Comparison of ENCODE assay signal across 9 mouse cellular contexts in the genomic region with DNA sequence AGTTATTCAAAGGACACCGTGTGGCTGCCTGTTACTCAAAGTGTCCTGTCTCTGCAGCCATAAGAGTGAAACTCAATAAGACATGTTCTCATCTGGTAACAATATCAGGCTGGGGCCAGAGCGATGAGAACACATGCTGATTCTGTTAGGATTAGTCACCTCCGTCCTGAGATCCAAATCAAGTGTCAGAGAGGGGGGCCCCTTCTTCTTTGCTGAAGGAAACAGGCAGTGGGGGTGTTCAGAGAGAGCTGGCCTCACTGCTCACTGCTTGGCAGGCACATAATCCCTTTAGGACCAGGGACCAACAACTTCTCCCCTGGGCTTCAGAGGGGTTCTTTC. TPM values are rescaled to one million over a fixed set of nuclear protein-coding genes. Genes with fewer than 3 reads are reported as not detected.
DNase-seq lines count a peak whose midpoint lies in the region; ATAC-seq and TF ChIP-seq lines count a peak whose summit lies in the region.
"Had no signal": no experiment of that assay in that cellular context is flagged by ENCODE, and none has a peak within 500 bp of the region (broad histone marks: within the 10 kb centered on the region; RNA-seq: fewer than 3 reads in every experiment).

No protein-coding gene starts in this region.

- H3K9ac ChIP-seq in hindbrain, embryonic 12.5 days: no peak overlapping the region
- no peak overlapping the region for H3K9ac ChIP-seq in hindbrain, embryonic 11.5 days (ENCODE audit: low read depth, low read length)
- no peak overlapping the region for H3K9ac ChIP-seq in embryonic facial prominence, embryonic 15.5 days

- no peak overlapping the region for H3ac ChIP-seq in myocyte (ENCODE audit: control insufficient read depth, insufficient read length)

- H3K79me2 ChIP-seq in myocyte (ENCODE audit: control insufficient read depth, insufficient read depth): no peaks in the 10 kb centered on the region

- peaks cover 16% of the 10 kb centered on the region; the same call in 1 of the 2 replicates for H3K4me1 ChIP-seq in hindbrain, embryonic 12.5 days
- no peaks in the 10 kb centered on the region for H3K4me1 ChIP-seq in hindbrain, embryonic 11.5 days (replicated peaks; ENCODE audit: control insufficient read depth, insufficient read depth, low read length)
- H3K4me1 ChIP-seq in embryonic facial prominence, embryonic 15.5 days: peaks cover 32% of the 10 kb centered on the region

- no peaks in the 10 kb centered on the region for H3K9me3 ChIP-seq in hindbrain, embryonic 12.5 days (replicated peaks)
- H3K9me3 ChIP-seq in hindbrain, embryonic 11.5 days (ENCODE audit: control insufficient read depth, low read length): no peaks in the 10 kb centered on the region
- H3K9me3 ChIP-seq in embryonic facial prominence, embryonic 15.5 days (replicated peaks): no peaks in the 10 kb centered on the region

- H3K36me3 ChIP-seq in hindbrain, embryonic 12.5 days: no peaks in the 10 kb centered on the region
- no peaks in the 10 kb centered on the region for H3K36me3 ChIP-seq in hindbrain, embryonic 11.5 days (ENCODE audit: control insufficient read depth, insufficient read depth, low read length)
- peaks cover 13% of the 10 kb centered on the region; the same call in 1 of the 2 replicates for H3K36me3 ChIP-seq in embryonic facial prominence, embryonic 15.5 days
- H3K36me3 ChIP-seq in myocyte (ENCODE audit: control insufficient read depth, insufficient read depth): peaks cover 18% of the 10 kb centered on the region

- ATAC-seq in hindbrain, embryonic 12.5 days (ENCODE audit: low FRiP score): 0 out of 2 replicates have a peak, but pooled peaks have one; percentile 36
- ATAC-seq in hindbrain, embryonic 11.5 days (ENCODE audit: low FRiP score): no peak
- peak; percentile 52; the same call in 1 of the 2 replicates for ATAC-seq in embryonic facial prominence, embryonic 15.5 days (ENCODE audit: insufficient number of reproducible peaks, low FRiP score, low TSS enrichment, low read depth)

- H3K4me2 ChIP-seq in hindbrain, embryonic 12.5 days (replicated peaks): no peak overlapping the region
- no peak overlapping the region for H3K4me2 ChIP-seq in hindbrain, embryonic 11.5 days (replicated peaks; ENCODE audit: low read depth, low read length)
- H3K4me2 ChIP-seq in embryonic facial prominence, embryonic 15.5 days (replicated peaks): no peak overlapping the region
- peak overlapping the region; percentile 43 for H3K4me2 ChIP-seq in myocyte (ENCODE audit: low read depth)

- DNase-seq in hindbrain, embryonic 11.5 days (ENCODE audit: low spot score): no peak
- DNase-seq in NIH3T3 (ENCODE audit: low read depth): peak; percentile 88
- DNase-seq in urinary bladder, postnatal 4 days (ENCODE audit: low spot score in 2 of 2): no peak
- DNase-seq in retina, embryonic 14.5 days (ENCODE audit: low spot score): no peak
- no peak for DNase-seq in cerebellum, postnatal 14 days
- DNase-seq: cerebellum, adult 8-10 months had no signal

- TF ChIP-seq POLR2A in myocyte (IDR thresholded peaks at IDR 0.05; ENCODE audit: insufficient read length, low read depth): no peak

- H3K27ac ChIP-seq in hindbrain, embryonic 12.5 days: peak overlapping the region; percentile 52
- no peak overlapping the region for H3K27ac ChIP-seq in hindbrain, embryonic 11.5 days (ENCODE audit: low read depth, low read length)
- H3K27ac ChIP-seq in embryonic facial prominence, embryonic 15.5 days (replicated peaks): peak overlapping the region; percentile 70

- H3K4me3 ChIP-seq in hindbrain, embryonic 12.5 days: no peak overlapping the region
- no peak overlapping the region for H3K4me3 ChIP-seq in hindbrain, embryonic 11.5 days (ENCODE audit: low read depth, low read length)
- no peak overlapping the region for H3K4me3 ChIP-seq in embryonic facial prominence, embryonic 15.5 days (replicated peaks)
- H3K4me3 ChIP-seq in myocyte: no peak overlapping the region

- no peaks in the 10 kb centered on the region for H3K27me3 ChIP-seq in hindbrain, embryonic 12.5 days
- no peaks in the 10 kb centered on the region for H3K27me3 ChIP-seq in hindbrain, embryonic 11.5 days (ENCODE audit: control insufficient read depth, insufficient read depth, low read length)
- no peaks in the 10 kb centered on the region for H3K27me3 ChIP-seq in embryonic facial prominence, embryonic 15.5 days
- no peaks in the 10 kb centered on the region for H3K27me3 ChIP-seq in myocyte (ENCODE audit: control insufficient read depth, insufficient read depth, insufficient read length)

- WGBS in hindbrain, embryonic 12.5 days: 40% methylated on average over 3 of the region's 3 CpGs
- 44% methylated on average over 3 of the region's 3 CpGs for WGBS in hindbrain, embryonic 11.5 days
- WGBS in embryonic facial prominence, embryonic 15.5 days: 30% methylated on average over 3 of the region's 3 CpGs

TF ChIP-seq in myocyte, 11 proteins besides CTCF, POLR2A, EP300 and RAD21:
- TF ChIP-seq REST (IDR thresholded peaks at IDR 0.05; ENCODE audit: insufficient read depth, insufficient read length) (no peak), MYOD1 (IDR thresholded peaks at IDR 0.05; ENCODE audit: control insufficient read depth in 1 of 3, insufficient read length in 2 of 3, low read depth in 2 of 3) (no peak), CEBPB (IDR thresholded peaks at IDR 0.05; ENCODE audit: insufficient read depth, poor library complexity, severe bottlenecking) (no peak)

RNA-seq across cellular contexts. Expression of gene Tppp3, which starts 12.7 kb away (rescaled TPM):
- 162 and 186 TPM in 2 replicates for polyA plus RNA-seq in hindbrain, embryonic 12.5 days (2016; fragmentation: Nextera tagmentation; extraction: Ambion mirVana)
- 206 and 218 TPM in 2 replicates for polyA plus RNA-seq in hindbrain, embryonic 11.5 days (2014; fragmentation: Nextera tagmentation; extraction: Ambion mirVana)
- polyA plus RNA-seq in embryonic facial prominence, embryonic 15.5 days (2015; fragmentation: Nextera tagmentation; extraction: Ambion mirVana): 157 and 180 TPM in 2 replicates
- polyA plus RNA-seq in myocyte (2012; fragmentation: generic; extraction: Trizol): 155 TPM

RNA-seq across cellular contexts. Expression of gene Zdhhc1, which starts 12.7 kb away (rescaled TPM):
- polyA plus RNA-seq in hindbrain, embryonic 12.5 days (2016; fragmentation: Nextera tagmentation; extraction: Ambion mirVana): 35.8 and 36.1 TPM in 2 replicates
- 19.0 and 19.7 TPM in 2 replicates for polyA plus RNA-seq in hindbrain, embryonic 11.5 days (2014; fragmentation: Nextera tagmentation; extraction: Ambion mirVana)
- polyA plus RNA-seq in embryonic facial prominence, embryonic 15.5 days (2015; fragmentation: Nextera tagmentation; extraction: Ambion mirVana): 55.4 and 59.8 TPM in 2 replicates
- 17.3 TPM for polyA plus RNA-seq in myocyte (2012; fragmentation: generic; extraction: Trizol)

RNA-seq across cellular contexts. Expression of gene Hsd11b2, which starts 34.6 kb away (rescaled TPM):
- 24.2 and 24.7 TPM in 2 replicates for polyA plus RNA-seq in hindbrain, embryonic 12.5 days (2016; fragmentation: Nextera tagmentation; extraction: Ambion mirVana)
- polyA plus RNA-seq in hindbrain, embryonic 11.5 days (2014; fragmentation: Nextera tagmentation; extraction: Ambion mirVana): 19.6 and 21.1 TPM in 2 replicates
- polyA plus RNA-seq in embryonic facial prominence, embryonic 15.5 days (2015; fragmentation: Nextera tagmentation; extraction: Ambion mirVana): 1.4 TPM in 2 replicates
- polyA plus RNA-seq in myocyte (2012; fragmentation: generic; extraction: Trizol): 0.59 TPM
